Mouse (Mus musculus) midbrain, embryonic 14.5 days (tissue): ENCODE data around the gene Celf1. TPM values are rescaled to one million over a fixed set of nuclear protein-coding genes. Genes with fewer than 3 reads are reported as not detected.
"Not testable (repeated sequence)": the region's sequence is repeated elsewhere in the genome, so short reads cannot be mapped to it uniquely, and the experiment has no call there.

Experiments
- ATAC-seq: fragments of 200-750 bp; cut with Nextera tagmentation; 2 replicates; pipeline ENCODE4 v1.8.0; 2017; ENCODE audit warnings: moderate number of reproducible peaks, moderate library complexity; ENCODE audit not compliant: low FRiP score, low TSS enrichment
- DNase-seq: peaks from one replicate; pipeline ENCODE4 v3.0.0-alpha.2; 2015
- H3K27ac ChIP-seq: fragments of 300-500 bp; sonication (generic); replicated peaks from 2 replicates; pipeline ENCODE4 v1.5.1; 2014; ENCODE audit warnings: mild to moderate bottlenecking, low read depth, low read length, moderate library complexity
- H3K27me3 ChIP-seq: fragments of 300-500 bp; sonication (generic); 2 replicates; pipeline ENCODE4 v1.6.1; 2014; ENCODE audit warnings: low read length, control low read depth, mixed read lengths; ENCODE audit not compliant: control insufficient read depth, insufficient read depth
- H3K36me3 ChIP-seq: fragments of 300-500 bp; sonication (generic); 2 replicates; pipeline ENCODE4 v1.6.1; 2014; ENCODE audit warnings: low read length, control low read depth; ENCODE audit not compliant: control insufficient read depth, insufficient read depth
- H3K4me1 ChIP-seq: fragments of 300-500 bp; sonication (generic); 2 replicates; pipeline ENCODE4 v1.6.1; 2014; ENCODE audit warnings: mild to moderate bottlenecking, antibody characterized with exemption, low read length, control low read depth; ENCODE audit not compliant: control insufficient read depth, insufficient read depth
- H3K4me2 ChIP-seq: fragments of 300-500 bp; sonication (generic); 2 replicates; pipeline ENCODE4 v1.6.1; 2014; ENCODE audit warnings: mild to moderate bottlenecking, low read length, moderate library complexity
- H3K4me3 ChIP-seq: fragments of 300-500 bp; sonication (generic); replicated peaks from 2 replicates; pipeline ENCODE4 v1.5.1; 2014; ENCODE audit warnings: low read depth, low read length
- H3K9ac ChIP-seq: fragments of 300-500 bp; sonication (generic); replicated peaks from 2 replicates; pipeline ENCODE4 v1.6.1; 2014; ENCODE audit warnings: mild to moderate bottlenecking, low read length, moderate library complexity
- H3K9me3 ChIP-seq: fragments of 300-500 bp; sonication (generic); 2 replicates; pipeline ENCODE4 v1.6.1; 2016; ENCODE audit warnings: low read length, control low read depth, mixed read lengths; ENCODE audit not compliant: control insufficient read depth
- WGBS: fragments of 180-500 bp; shearing (Covaris S2); extraction: QIAGEN DNeasy Blood & Tissue Kit; methylation state at CpG from one replicate; pipeline ENCODE4 v1.1.7; 2014; 5-methylcytosine and 5-hydroxymethylcytosine counted together
- polyA plus RNA-seq: library from polyadenylated mRNA; unstranded; fragments of >200 nt; fragmentation: Nextera tagmentation; extraction: Ambion mirVana; gene quantifications from 2 replicates; pipeline ENCODE4 v1.2.1, GENCODE M21; 2014

The Celf1 gene
- polyA plus RNA-seq, 1 experiment from 2014 or later: 95.3 TPM

DNA sequence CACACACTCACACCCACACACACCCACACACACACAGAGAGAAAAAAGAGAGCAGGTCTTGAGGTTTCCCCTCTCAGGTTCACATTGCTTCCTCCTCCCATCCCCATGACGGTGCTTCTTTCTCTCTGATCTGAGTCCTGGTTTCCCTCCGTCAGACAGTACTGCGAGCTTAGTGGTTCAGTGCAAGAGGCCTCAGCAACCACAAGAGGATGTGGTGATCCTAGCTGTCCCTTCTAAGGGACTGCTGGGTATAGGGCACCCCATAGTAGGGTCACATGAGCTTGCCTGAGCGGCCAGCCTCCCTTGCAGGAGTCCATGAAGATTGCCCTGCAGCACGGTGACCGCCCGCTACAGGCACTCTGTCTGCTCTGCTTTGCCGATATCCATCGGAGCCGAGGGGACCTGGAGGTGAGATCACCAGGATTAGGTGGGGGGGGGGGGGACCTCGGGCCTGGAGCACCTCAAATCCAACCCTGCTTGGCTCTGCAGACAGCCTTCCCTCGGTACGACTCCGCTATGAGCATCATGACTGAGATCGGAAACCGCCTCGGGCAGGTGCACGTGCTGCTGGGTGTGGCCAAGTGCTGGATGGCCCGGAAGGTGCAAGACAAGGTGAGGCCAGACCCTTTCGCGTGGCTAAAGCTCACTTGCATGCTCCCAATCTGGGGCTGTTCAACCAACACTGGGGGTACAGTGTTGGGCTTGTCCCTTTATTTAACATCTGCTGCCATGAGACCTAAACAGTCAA lies 102.6 kb downstream of the Celf1 start:
- no peak for ATAC-seq

DNA sequence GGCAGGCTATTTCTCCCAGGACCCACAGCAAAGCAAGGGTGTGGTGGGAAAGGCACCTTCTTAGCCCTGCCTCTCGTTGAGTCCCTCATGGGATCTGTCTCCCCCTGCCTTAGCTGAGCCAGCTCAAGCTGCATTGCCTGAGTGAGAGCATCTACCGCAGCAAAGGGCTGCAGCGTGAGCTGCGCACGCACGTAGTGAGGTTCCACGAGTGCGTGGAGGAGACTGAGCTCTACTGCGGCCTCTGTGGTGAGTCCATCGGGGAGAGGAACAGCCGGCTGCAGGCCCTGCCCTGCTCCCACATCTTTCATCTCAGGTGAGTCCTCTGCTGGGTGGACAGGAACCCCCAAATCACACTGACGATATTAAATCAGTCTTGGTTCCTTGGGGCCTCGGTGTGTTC lies 104.5 kb downstream of the Celf1 start:
- Histone ChIP-seq H3K9ac (no peak overlapping the region), H3K9me3 (no peaks in the 10 kb centered on the region), H3K27me3 (no peaks in the 10 kb centered on the region), H3K36me3 (no peaks in the 10 kb centered on the region), H3K27ac (no peak overlapping the region), H3K4me2 (no peak overlapping the region), H3K4me1 (no peaks in the 10 kb centered on the region), H3K4me3 (no peak overlapping the region)
- WGBS: 87% methylated on average over 13 of the region's 13 CpGs
- DNase-seq: no peak
- no peak for ATAC-seq

More for the DNA sequence above, 102.6 kb downstream of the Celf1 start:
- H3K36me3 ChIP-seq: no peaks in the 10 kb centered on the region
- no peak for DNase-seq
- no peak overlapping the region for H3K9ac ChIP-seq
- WGBS: 74% methylated on average over 21 of the region's 21 CpGs
- H3K4me3 ChIP-seq: no peak overlapping the region
- no peaks in the 10 kb centered on the region for H3K4me1 ChIP-seq
- H3K27ac ChIP-seq: no peak overlapping the region
- H3K9me3 ChIP-seq: no peaks in the 10 kb centered on the region
- H3K4me2 ChIP-seq: no peak overlapping the region
- no peaks in the 10 kb centered on the region for H3K27me3 ChIP-seq

DNA sequence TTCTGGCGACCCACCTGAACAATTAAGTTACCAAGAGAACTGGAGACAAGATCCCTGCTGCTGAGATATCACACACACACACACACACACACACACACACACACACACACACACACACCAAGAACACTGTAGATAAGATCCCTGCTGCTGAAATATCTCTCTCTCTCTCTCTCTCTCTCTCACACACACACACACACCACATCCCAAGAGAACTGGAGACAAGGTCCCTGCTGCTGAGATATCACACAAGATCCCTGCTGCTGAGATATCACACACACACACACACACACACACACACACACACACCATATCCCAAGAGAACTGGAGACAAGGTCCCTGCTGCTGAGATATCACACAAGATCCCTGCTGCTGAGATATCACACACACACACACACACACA lies 105.6 kb downstream of the Celf1 start:
- not testable (repeated sequence) for H3K4me3 ChIP-seq, DNase-seq, H3K27ac ChIP-seq, H3K4me1 ChIP-seq, ATAC-seq, H3K27me3 ChIP-seq, H3K36me3 ChIP-seq, H3K4me2 ChIP-seq, H3K9me3 ChIP-seq, H3K9ac ChIP-seq
- WGBS: 95% methylated on average over 1 of the region's 1 CpGs

DNA sequence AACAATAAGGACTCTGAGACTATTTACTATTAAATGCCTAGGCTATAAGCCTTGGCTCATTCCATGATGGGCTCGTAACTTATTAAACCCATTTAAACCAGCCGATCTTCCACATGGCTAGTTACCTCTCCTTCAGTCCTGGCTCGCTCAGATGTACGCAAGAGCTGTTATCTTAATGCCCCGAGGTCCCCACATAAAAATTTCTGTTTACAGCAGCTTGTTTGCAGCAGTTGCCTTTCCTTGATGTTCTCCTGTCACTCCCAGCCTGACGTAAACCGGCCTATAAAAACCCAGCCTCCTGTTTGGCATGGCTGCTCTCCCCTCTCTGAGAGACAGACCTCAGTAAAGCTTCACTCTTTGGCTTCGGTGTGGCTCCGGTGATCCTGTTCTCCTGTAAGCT lies 107.2 kb downstream of the Celf1 start:
- 84% methylated on average over 9 of the region's 9 CpGs for WGBS
- Histone ChIP-seq H3K27ac (no peak overlapping the region), H3K9me3 (no peaks in the 10 kb centered on the region), H3K4me2 (no peak overlapping the region), H3K36me3 (no peaks in the 10 kb centered on the region), H3K27me3 (no peaks in the 10 kb centered on the region), H3K9ac (no peak overlapping the region), H3K4me3 (no peak overlapping the region), H3K4me1 (no peaks in the 10 kb centered on the region)
- ATAC-seq: no peak
- DNase-seq: no peak

DNA sequence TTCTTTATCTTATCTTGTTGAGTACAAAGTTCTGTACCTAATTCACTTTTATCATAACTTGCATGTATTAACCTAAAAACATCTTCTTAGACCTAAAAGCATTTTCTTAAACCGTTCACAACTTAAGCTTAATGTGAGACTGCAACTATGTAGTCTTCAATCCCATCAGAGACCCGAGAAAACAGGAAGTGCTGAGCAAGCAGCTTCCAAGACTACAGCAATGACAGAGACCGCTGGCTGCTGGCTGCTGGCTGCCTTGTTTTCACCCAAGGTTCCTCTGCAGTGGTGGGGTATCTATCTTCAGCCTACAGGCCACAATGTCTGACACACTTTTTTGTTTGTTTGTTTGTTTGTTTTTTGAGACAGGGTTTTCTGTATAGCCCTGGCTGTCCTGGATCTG lies 111.7 kb downstream of the Celf1 start:
- Histone ChIP-seq H3K4me1 (peaks cover 9% of the 10 kb centered on the region), H3K4me3 (no peak overlapping the region), H3K9ac (no peak overlapping the region), H3K27ac (no peak overlapping the region), H3K36me3 (peaks cover 19% of the 10 kb centered on the region), H3K9me3 (no peaks in the 10 kb centered on the region), H3K27me3 (no peaks in the 10 kb centered on the region), H3K4me2 (no peak overlapping the region)
- WGBS: 84% methylated on average over 3 of the region's 3 CpGs
- no peak for DNase-seq
- no peak for ATAC-seq

DNA sequence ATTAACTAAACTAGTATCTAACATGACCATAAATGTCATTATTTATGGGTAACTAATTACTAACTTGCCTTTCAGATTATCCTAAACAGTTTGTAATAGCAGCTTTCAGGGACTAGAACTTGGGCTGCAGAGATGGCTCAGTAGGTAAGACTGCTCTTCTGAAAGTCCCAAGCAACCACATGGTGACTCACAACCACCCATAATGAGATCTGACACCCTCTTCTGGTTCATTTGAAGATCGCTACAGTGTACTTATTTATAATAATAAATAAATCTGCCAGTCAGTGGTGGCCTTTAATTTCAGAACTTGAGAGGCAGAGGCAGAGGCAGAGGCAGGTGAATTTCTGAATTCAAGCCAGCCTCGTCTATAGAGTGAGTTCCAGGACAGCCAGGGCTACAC lies 112.6 kb downstream of the Celf1 start:
- no peak overlapping the region for H3K9ac ChIP-seq
- H3K27ac ChIP-seq: no peak overlapping the region
- no peak for DNase-seq
- H3K36me3 ChIP-seq: peaks cover 28% of the 10 kb centered on the region
- peak overlapping the region; percentile 88 for H3K4me2 ChIP-seq
- no peaks in the 10 kb centered on the region for H3K9me3 ChIP-seq
- H3K4me1 ChIP-seq: peaks cover 9% of the 10 kb centered on the region
- no peaks in the 10 kb centered on the region for H3K27me3 ChIP-seq
- 61% methylated on average over 2 of the region's 2 CpGs for WGBS
- no peak for ATAC-seq
- H3K4me3 ChIP-seq: no peak overlapping the region

DNA sequence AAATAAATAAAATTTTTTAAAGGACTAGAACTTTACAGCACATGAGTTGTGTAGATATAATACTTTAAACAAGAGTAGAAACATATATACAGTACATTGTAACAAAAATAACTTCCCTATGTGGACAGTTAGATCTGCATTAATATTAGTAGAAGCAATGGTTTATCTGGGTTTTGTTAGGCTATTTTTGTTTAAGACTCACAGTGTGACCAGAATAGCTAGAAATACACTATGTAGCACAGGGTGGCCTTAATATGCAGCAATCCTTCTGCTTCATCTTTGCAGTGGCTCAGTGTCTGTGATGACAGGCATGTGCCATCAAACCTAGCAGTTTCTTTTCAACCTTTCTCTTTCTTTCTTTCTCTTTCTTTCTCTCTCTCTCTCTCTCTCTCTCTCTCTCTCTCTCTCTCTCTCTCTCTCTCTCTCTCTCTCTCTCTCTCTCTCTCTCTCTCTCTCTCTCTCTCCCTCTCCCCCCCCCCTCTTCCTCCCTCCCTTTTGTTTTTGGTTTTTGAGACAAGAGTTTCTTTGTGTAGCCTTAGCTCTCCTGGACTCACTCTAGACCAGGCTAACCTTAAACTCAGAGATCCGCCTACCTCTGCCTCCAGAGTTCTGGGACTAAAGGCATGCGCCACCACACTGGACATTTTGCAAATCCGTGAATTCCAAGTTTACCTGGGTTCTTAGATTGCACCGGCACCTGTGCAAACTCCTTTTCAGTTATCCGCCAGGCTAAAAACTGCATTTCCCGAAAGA lies 113.2 kb downstream of the Celf1 start:
- H3K4me1 ChIP-seq: peaks cover 9% of the 10 kb centered on the region
- no peaks in the 10 kb centered on the region for H3K9me3 ChIP-seq
- peaks cover 34% of the 10 kb centered on the region for H3K36me3 ChIP-seq
- H3K27me3 ChIP-seq: no peaks in the 10 kb centered on the region
- peak overlapping the region; percentile 57 for H3K4me3 ChIP-seq
- ATAC-seq (peak; percentile 65), DNase-seq (no peak)
- peak overlapping the region; percentile 88 for H3K4me2 ChIP-seq
- no peak overlapping the region; the same call in 1 of the 2 replicates for H3K27ac ChIP-seq
- 0% methylated on average over 6 of the region's 6 CpGs for WGBS
- peak overlapping the region; percentile 40; the same call in 1 of the 2 replicates for H3K9ac ChIP-seq

DNA sequence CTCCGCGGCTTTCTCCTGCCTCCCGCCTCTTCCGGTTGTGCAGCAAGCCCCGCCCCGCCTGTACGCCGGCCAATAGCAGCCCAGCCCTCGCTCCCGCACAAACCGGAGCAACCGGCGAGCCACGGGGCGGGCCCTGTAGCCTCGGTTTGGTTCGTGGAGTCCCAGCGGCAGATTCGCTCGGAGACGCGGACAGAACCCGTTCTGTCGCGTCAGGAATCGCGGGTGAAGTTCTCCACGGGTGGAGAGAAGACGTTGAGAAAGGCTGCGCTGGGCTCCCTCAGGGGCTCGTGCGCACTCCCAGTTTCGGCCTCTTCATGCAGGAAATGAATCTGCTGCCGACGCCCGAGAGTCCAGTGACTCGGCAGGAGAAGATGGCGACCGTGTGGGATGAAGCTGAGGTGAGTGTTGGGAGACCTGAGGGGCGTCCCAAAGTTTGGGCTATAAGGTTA lies 113.8 kb downstream of the Celf1 start, which contains the start of gene Psmc3:
Psmc3 (plus strand) TSS at position 76 of the 449 bp plus-strand sequence.
- Histone ChIP-seq H3K4me2 (peak within 1 kb of the TSS; percentile 88), H3K4me3 (peak within 1 kb of the TSS; percentile 57), H3K36me3 (peaks cover 40% of the 10 kb centered on the region), H3K9ac (peak within 1 kb of the TSS; percentile 63), H3K27me3 (no peaks in the 10 kb centered on the region), H3K9me3 (no peaks in the 10 kb centered on the region), H3K27ac (peak within 1 kb of the TSS; percentile 81), H3K4me1 (peaks cover 9% of the 10 kb centered on the region)
- DNase-seq (peak; percentile 96), ATAC-seq (peak; percentile 99)
- under 1% methylated on average over 40 of the region's 40 CpGs for WGBS
